Mouse (Mus musculus): ENCODE results near the gene Olfr1328. TPM values are rescaled to one million over a fixed set of nuclear protein-coding genes. Genes with fewer than 3 reads are reported as not detected.
"Not testable (repeated sequence)": the region's sequence is repeated elsewhere in the genome, so short reads cannot be mapped to it uniquely, and the experiment has no call there.

Olfr1328 gene
- total RNA-seq (2021), result not detected
- long read RNA-seq, experiment 1, result 0 reads
- long read RNA-seq, experiment 2, result 0 reads

DNA sequence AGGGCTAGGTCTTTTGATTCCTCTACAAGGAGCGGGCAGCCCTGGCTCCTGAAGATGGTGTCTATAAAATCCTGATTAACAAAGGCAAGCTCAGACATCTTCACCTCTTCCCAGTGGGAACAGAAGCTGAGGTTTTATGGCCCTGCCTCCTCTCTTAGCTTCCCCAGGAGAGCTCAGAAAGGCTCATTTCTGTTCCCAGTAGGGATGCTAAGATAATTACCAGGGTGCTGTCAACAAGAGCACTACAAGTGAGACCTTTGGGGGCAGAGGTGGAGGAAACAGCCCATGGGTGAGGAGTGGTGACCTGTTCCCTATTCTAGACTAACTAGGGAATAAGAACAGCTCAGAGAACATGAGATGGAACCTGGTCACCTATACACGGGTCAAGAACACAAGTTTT, at the start of gene Olfr1328:
Olfr1328 (minus strand) TSS at position 101 of the 400 bp plus-strand sequence.
- DNase-seq, result no peak

- no peak for DNase-seq
Measured at GRCm38 (mm10) chr4:118985291-118985690, 46.9 kb upstream of the Olfr1328 start.

DNA sequence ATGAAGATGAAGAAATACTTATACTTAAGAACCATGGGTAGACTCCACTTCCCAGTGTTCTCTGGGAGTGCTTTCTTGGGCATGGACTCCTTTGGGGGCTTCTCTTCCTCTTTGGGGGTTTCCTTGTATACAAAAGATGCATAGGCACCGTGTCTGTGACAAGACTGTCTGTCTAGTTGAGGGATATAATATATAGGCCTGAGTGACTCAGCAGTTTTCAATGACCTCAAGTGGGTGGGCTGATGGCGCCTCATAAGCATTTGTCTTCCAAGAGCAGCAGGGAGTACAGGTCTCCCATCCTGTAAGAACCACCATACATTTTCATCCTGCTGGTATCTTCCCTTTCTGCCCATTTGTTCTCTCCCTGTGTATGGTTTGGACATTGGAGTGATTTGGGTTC, 34.9 kb upstream of the Olfr1328 start:
- DNase-seq, result no peak

GRCm38 (mm10) chr4:118967711-118968110, 29.3 kb upstream of the Olfr1328 start:
- DNase-seq, result no peak

- DNase-seq, result no peak
Measured at GRCm38 (mm10) chr4:118961141-118961628, 22.8 kb upstream of the Olfr1328 start, which contains the start of gene Lao1. Lao1 (plus strand) TSS chr4:118961578.

- no peak for DNase-seq
Measured at GRCm38 (mm10) chr4:118958812-118959211, 20.4 kb upstream of the Olfr1328 start.

DNA sequence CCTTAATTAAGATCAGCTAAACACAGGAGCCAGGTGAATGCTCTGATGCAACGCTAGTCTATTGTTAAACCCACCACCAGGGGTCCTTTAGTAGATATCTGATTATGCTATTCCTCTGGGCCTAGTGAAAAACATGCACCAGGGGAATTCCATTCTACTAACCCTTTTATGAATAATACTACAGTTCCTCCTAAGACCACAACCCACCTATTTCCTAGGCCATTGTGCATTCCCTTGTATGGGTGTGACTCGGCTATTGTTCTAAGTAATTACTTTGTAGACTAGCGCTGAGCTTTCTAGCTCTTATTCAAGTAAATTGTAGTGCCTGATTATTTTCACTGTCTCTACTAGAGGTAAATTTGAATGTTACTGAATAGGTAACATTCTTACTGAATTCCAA, 7.1 kb downstream of the Olfr1328 start:
- not testable (repeated sequence) for DNase-seq

DNA sequence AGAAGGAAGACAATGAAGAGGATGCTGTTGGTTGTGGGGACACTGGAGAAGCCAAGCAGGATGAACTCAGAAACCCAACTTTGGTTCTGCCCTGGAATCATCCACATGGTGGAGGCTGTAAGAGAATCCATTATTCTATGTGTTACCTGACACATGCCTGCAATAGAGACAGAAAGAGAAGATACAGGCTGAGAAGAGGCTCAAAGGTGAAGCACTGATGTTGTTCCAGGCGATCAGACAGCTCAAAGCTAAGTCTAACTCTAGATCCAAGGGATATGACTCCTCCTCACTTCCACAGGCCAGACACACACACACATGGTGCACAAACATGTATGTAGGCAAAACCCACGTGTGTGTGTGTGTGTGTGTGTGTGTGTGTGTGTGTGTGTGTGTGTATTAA, 21.0 kb downstream of the Olfr1328 start, which contains the start of gene Olfr1329:
Olfr1329 (minus strand) TSS at position 101 of the 400 bp plus-strand sequence.
- not testable (repeated sequence) for DNase-seq

DNA sequence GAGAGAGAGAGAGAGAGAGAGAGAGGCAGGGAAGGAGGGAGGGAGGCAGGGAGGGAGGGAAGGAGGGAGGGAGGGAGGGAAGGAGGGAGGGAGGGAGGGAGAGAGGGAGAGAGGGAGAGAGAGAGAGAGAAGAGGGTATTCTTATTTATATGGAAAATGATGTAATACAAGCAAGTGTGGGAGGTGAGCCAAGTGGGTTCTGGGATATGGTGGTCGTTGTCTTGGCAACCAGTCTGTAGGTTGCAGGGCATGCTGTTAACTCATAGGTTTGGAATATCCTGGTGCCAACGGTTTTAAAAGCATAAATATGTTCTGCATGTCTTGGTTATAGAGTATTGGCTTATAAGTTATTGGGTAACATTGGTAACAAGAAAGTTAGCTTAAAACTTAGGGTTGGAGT, 36.4 kb downstream of the Olfr1328 start:
- no peak for DNase-seq

- DNase-seq, result no peak
Measured at GRCm38 (mm10) chr4:118888297-118888696, 50.1 kb downstream of the Olfr1328 start, which contains the start of gene Olfr1330. Olfr1330 (plus strand) TSS chr4:118888597.

Other genes starting within 250 kb of the Olfr1328 start
- gene Olfr1342, start 245.9 kb downstream of the Olfr1328 start, total RNA-seq (2021), result not detected
- gene Olfr1341, start 235.1 kb downstream of the Olfr1328 start, total RNA-seq (2021), result not detected
- gene Olfr1340, start 218.5 kb downstream of the Olfr1328 start, total RNA-seq (2021), result not detected
- gene Olfr1339, start 206.4 kb downstream of the Olfr1328 start, total RNA-seq (2021), result not detected
- gene Olfr1338, start 179.9 kb downstream of the Olfr1328 start, total RNA-seq (2021), result not detected
- not detected for gene Olfr1337, start 156.0 kb downstream of the Olfr1328 start, total RNA-seq (2021)
- not detected for gene Olfr1335, start 128.7 kb downstream of the Olfr1328 start, total RNA-seq (2021)
- gene Olfr1333, start 102.3 kb downstream of the Olfr1328 start, total RNA-seq (2021), result not detected
- gene Olfr1331, start 74.0 kb downstream of the Olfr1328 start, total RNA-seq (2021), result not detected
- not detected for gene Olfr1330, start 50.0 kb downstream of the Olfr1328 start, total RNA-seq (2021)
- gene Olfr1329, start 21.1 kb downstream of the Olfr1328 start, total RNA-seq (2021), result not detected
- gene Lao1, start 23.0 kb upstream of the Olfr1328 start, total RNA-seq (2021), result under 1 TPM in 1 of 2 experiments, not detected in 1; 0.16 TPM
- 1 to 10 TPM; 5.2 to 5.4 TPM for gene Slc2a1, start 170.1 kb upstream of the Olfr1328 start, total RNA-seq (2021)
- 1 to 10 TPM; 8.7 to 8.9 TPM for gene Zfp691, start 235.6 kb upstream of the Olfr1328 start, total RNA-seq (2021)

Measured in gastrocnemius, postnatal 10 days (tissue).